Mouse (Mus musculus) spleen, adult 18-20 months (tissue): ENCODE measurements around the gene Vps54.
A peak's percentile ranks its signal among the peaks of the same experiment; 100 is the strongest.

Experiments
- DNase-seq, 2 experiments: peaks; one replicate each; pipeline ENCODE4 v3.0.0; 2022; ENCODE audit warnings: mixed read lengths in 2 of 2

Gene Vps54

GRCm38 (mm10) chr11:21346020-21346419 is 106.9 kb downstream of the Vps54 start:
- no peak for DNase-seq

- no peak for DNase-seq
Measured at GRCm38 (mm10) chr11:21348890-21349289, 109.8 kb downstream of the Vps54 start.

GRCm38 (mm10) chr11:21351296-21351695 is 112.2 kb downstream of the Vps54 start:
- no peak for DNase-seq

- no peak for DNase-seq
Measured at GRCm38 (mm10) chr11:21363144-21363940, 124.3 kb downstream of the Vps54 start.

- no peak for DNase-seq
Measured at GRCm38 (mm10) chr11:21368466-21368865, 129.4 kb downstream of the Vps54 start.

GRCm38 (mm10) chr11:21369248-21370016 is 130.4 kb downstream of the Vps54 start:
- no peak for DNase-seq

GRCm38 (mm10) chr11:21370399-21371121 is 131.5 kb downstream of the Vps54 start:
- DNase-seq, result peak; percentile 58 to 68
